ENCODE assay signal across 8 mouse cellular contexts in the genomic region with DNA sequence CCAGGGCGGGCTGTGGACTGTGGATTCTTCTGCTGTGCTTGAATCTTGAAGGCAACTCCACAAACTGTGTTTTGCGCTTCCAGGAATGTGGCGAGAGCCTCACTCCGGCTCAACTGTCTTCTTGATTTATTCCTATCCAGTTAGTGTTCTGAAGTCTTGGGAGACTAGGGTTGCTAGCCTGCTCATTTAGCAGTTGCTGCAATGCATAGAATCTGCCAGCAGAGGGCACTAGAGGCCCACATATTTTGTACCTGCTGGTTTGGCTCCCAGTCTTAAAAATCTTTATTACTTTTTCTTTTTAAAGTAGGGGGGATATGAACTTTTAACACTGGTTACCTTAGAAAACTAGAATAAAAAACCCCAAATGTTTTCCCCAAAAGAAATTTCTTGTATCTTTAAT.
DNase-seq lines count a peak whose midpoint lies in the region; ATAC-seq and TF ChIP-seq lines count a peak whose summit lies in the region.

No protein-coding gene starts in this region.

- peak; percentile 61 for DNase-seq in CH12.LX (ENCODE audit: extremely low read depth)
- peak; percentile 71 to 78 for DNase-seq in adrenal gland, adult 18-20 months (ENCODE audit: low spot score in 2 of 2)
- DNase-seq in embryo, embryonic 10 days (ENCODE audit: low spot score) = peak; percentile 78
- DNase-seq in heart, postnatal 0 days (ENCODE audit: low spot score) = peak; percentile 47
- DNase-seq in layer of hippocampus, adult 11-12 months (ENCODE audit: low spot score) = peak; percentile 80
- peak; percentile 72 for DNase-seq in lung, postnatal 14 days
- peak; percentile 68 for DNase-seq in right cerebral cortex, postnatal 14 days
- DNase-seq in urinary bladder, postnatal 36 days (ENCODE audit: low spot score in 2 of 2) = peak; percentile 53 to 68

- TF ChIP-seq EP300 in CH12.LX (IDR thresholded peaks at IDR 0.05; ENCODE audit: low read length) = no peak
- TF ChIP-seq EP300 in heart, postnatal 0 days (IDR thresholded peaks at IDR 0.05; ENCODE audit: low read depth) = no peak

- no peaks in the 10 kb centered on the region for H3K4me1 ChIP-seq in CH12.LX (ENCODE audit: control insufficient read depth in 1 of 2, insufficient read depth in 2 of 2)
- H3K4me1 ChIP-seq in heart, postnatal 0 days (ENCODE audit: control insufficient read depth, insufficient read depth) = peaks cover 7% of the 10 kb centered on the region; the same call in 1 of the 2 replicates

- H3K4me2 ChIP-seq in CH12.LX (ENCODE audit: insufficient read depth, low read depth, poor library complexity, severe bottlenecking) = no peak overlapping the region
- H3K4me2 ChIP-seq in heart, postnatal 0 days (ENCODE audit: low read depth, low read length) = no peak overlapping the region

- H3K9ac ChIP-seq in CH12.LX (ENCODE audit: insufficient read depth, low read depth) = no peak overlapping the region
- H3K9ac ChIP-seq in heart, postnatal 0 days (replicated peaks; ENCODE audit: low read depth, low read length) = no peak overlapping the region

- in situ Hi-C loops in CH12.LX (cut with MboI; ENCODE audit: low pct_ligation_motif_present, low pct_unique_long_range_greater_than_20kb, low sequenced_read_pairs) = loop anchor here (25.0 kb wide), 1 partner anchor 855 kb away; no protein-coding TSS in a partner anchor

- dilution Hi-C loops in CH12.LX (cut with MboI; ENCODE audit: extremely low pct_ligation_motif_present, extremely low pct_unique_long_range_greater_than_20kb, low sequenced_read_pairs) = no loop called here

- no peaks in the 10 kb centered on the region for H3K9me3 ChIP-seq in CH12.LX (replicated peaks; ENCODE audit: low read length)
- no peaks in the 10 kb centered on the region for H3K9me3 ChIP-seq in heart, postnatal 0 days (replicated peaks; ENCODE audit: control insufficient read depth, low read length)

- H3K4me3 ChIP-seq in CH12.LX (replicated peaks in 1 of 3; ENCODE audit: low read depth in 2 of 3, low read length in 2 of 3, poor library complexity in 1 of 3) = no peak overlapping the region
- H3K4me3 ChIP-seq in heart, postnatal 0 days (ENCODE audit: low read depth, low read length) = no peak overlapping the region

- no peaks in the 10 kb centered on the region for H3K27me3 ChIP-seq in CH12.LX (replicated peaks)
- no peaks in the 10 kb centered on the region for H3K27me3 ChIP-seq in heart, postnatal 0 days (ENCODE audit: control insufficient read depth, insufficient read depth, low read length)

- H3K79me2 ChIP-seq in CH12.LX (replicated peaks; ENCODE audit: control insufficient read depth, extremely low read depth, insufficient read depth, poor library complexity, severe bottlenecking) = no peaks in the 10 kb centered on the region

- ATAC-seq in heart, postnatal 0 days (ENCODE audit: insufficient read depth, low read depth) = no peak

- no peak for TF ChIP-seq POLR2A in CH12.LX (IDR thresholded peaks at IDR 0.05; ENCODE audit: low read depth, low read length)

- H3K27ac ChIP-seq in CH12.LX (ENCODE audit: insufficient read depth, low read depth) = no peak overlapping the region
- H3K27ac ChIP-seq in heart, postnatal 0 days (ENCODE audit: low read depth) = no peak overlapping the region

- peak; percentile 82 for TF ChIP-seq RAD21 in CH12.LX (IDR thresholded peaks at IDR 0.05; ENCODE audit: low read depth, low read length)

- TF ChIP-seq CTCF in CH12.LX (conservative IDR thresholded peaks at IDR 0.05 in 1 of 2, IDR thresholded peaks at IDR 0.05 in 1 of 2; ENCODE audit: low read depth in 2 of 2, low read length in 2 of 2) = peak; percentile 66 to 78
- peak; percentile 80 for TF ChIP-seq CTCF in heart, postnatal 0 days (IDR thresholded peaks at IDR 0.05; ENCODE audit: low read depth)

- WGBS in heart, postnatal 0 days = 28% methylated on average over 4 of the region's 4 CpGs

- no peaks in the 10 kb centered on the region for H3K36me3 ChIP-seq in CH12.LX (replicated peaks in 1 of 2; ENCODE audit: control insufficient read depth in 1 of 2, insufficient read depth in 1 of 2, low read length in 1 of 2)
- H3K36me3 ChIP-seq in heart, postnatal 0 days (replicated peaks; ENCODE audit: control insufficient read depth, insufficient read depth, low read length) = no peaks in the 10 kb centered on the region

TF ChIP-seq in CH12.LX, 34 proteins besides CTCF, POLR2A, EP300 and RAD21:
- TF ChIP-seq HCFC1 (IDR thresholded peaks at IDR 0.05; ENCODE audit: low read depth, low read length) (no peak), SMC3 (IDR thresholded peaks at IDR 0.05; ENCODE audit: low read depth, low read length) (peak; percentile 53)
